17 mouse cellular contexts compared by ENCODE assay signal in genomic region chr11:68779735-68780465, GRCm38 (mm10).
A peak's percentile ranks its signal among the peaks of the same experiment; 100 is the strongest.
DNase-seq lines count a peak whose midpoint lies in the region; ATAC-seq lines count a peak whose summit lies in the region.
"Had no signal": no experiment of that assay in that cellular context is flagged by ENCODE, and none has a peak within 500 bp of the region (broad histone marks: within the 10 kb centered on the region; RNA-seq: fewer than 3 reads in every experiment).

No protein-coding gene starts in this region.

- no peaks in the 10 kb centered on the region for H3K27me3 ChIP-seq in heart, embryonic 15.5 days
- H3K27me3 ChIP-seq: forebrain, embryonic 12.5 days had no signal

- H3K9me3 ChIP-seq in heart, embryonic 15.5 days (replicated peaks), result no peaks in the 10 kb centered on the region
- H3K9me3 ChIP-seq: forebrain, embryonic 12.5 days; limb, embryonic 10.5 days had no signal

- no peak overlapping the region for H3K4me3 ChIP-seq in heart, embryonic 15.5 days
- H3K4me3 ChIP-seq: forebrain, embryonic 12.5 days; limb, embryonic 10.5 days had no signal

- peaks cover 51% of the 10 kb centered on the region for H3K36me3 ChIP-seq in heart, embryonic 15.5 days

- peak; percentile 70; the same call in 1 of the 2 replicates for ATAC-seq in heart, embryonic 15.5 days (replicated peaks; ENCODE audit: insufficient number of reproducible peaks, insufficient read depth, low FRiP score, low read depth)
- ATAC-seq: liver, postnatal 0 days had no signal

- peak overlapping the region; percentile 26; the same call in 1 of the 2 replicates for H3K9ac ChIP-seq in heart, embryonic 15.5 days
- H3K9ac ChIP-seq: forebrain, embryonic 12.5 days; liver, postnatal 0 days had no signal

- intact Hi-C loops in heart, postnatal 25 days (cut with DNase I), result no loop called here
- intact Hi-C loops in left cerebral cortex, postnatal 36 days (cut with DNase I), result no loop called here

- H3K27ac ChIP-seq in heart, embryonic 15.5 days, result peak overlapping the region; percentile 75
- H3K27ac ChIP-seq: forebrain, embryonic 12.5 days; kidney, postnatal 0 days; limb, embryonic 10.5 days had no signal

- WGBS in heart, embryonic 15.5 days, result 46% methylated on average over 10 of the region's 10 CpGs

- DNase-seq in cerebellum, postnatal 25 days, result peak; percentile 40 to 46
- DNase-seq in cerebellum, adult 11 months, result no peak
- no peak for DNase-seq in heart, postnatal 25 days (ENCODE audit: low spot score)
- DNase-seq in left cerebral cortex, postnatal 36 days (ENCODE audit: low spot score in 2 of 2), result peak; percentile 26 to 38
- no peak for DNase-seq in left cerebral cortex, adult 11 months (ENCODE audit: low spot score)
- DNase-seq in brain, adult 2 months (ENCODE audit: low read depth, low spot score), result peak; percentile 54
- no peak for DNase-seq in gastrocnemius, adult 8-10 months (ENCODE audit: low spot score in 2 of 2)
- DNase-seq: adrenal gland, adult 8-10 months; gastrocnemius, postnatal 14 days; kidney, adult 18-20 months; liver, postnatal 0 days; lung, postnatal 10 days; thymus, adult 2 months had no signal

- peak overlapping the region; percentile 9; the same call in 1 of the 2 replicates for H3K4me2 ChIP-seq in heart, embryonic 15.5 days
- H3K4me2 ChIP-seq: forebrain, embryonic 12.5 days had no signal

- H3K4me1 ChIP-seq in heart, embryonic 15.5 days (replicated peaks), result peaks cover 22% of the 10 kb centered on the region
- H3K4me1 ChIP-seq: limb, embryonic 10.5 days had no signal

Comparison
In these comparisons a context has a peak if more than half of its experiments do, and no peak if none do; other contexts are left out.
1. DNase-seq: peak in cerebellum, postnatal 25 days (2 of 2), left cerebral cortex, postnatal 36 days (2 of 2) and brain, adult 2 months (single experiment); none in cerebellum, adult 11 months (single experiment), heart, postnatal 25 days (single experiment), left cerebral cortex, adult 11 months (single experiment) and gastrocnemius, adult 8-10 months (0 of 2).